Mouse (Mus musculus): ENCODE measurements around the gene Gm43518. TPM values are rescaled to one million over a fixed set of nuclear protein-coding genes. Genes with fewer than 3 reads are reported as not detected.

The Gm43518 gene
- polyA plus RNA-seq, 1 experiment from 2014 or later, result 2.9 TPM

- Histone ChIP-seq H3K9me3 (replicated peaks) (no peaks in the 10 kb centered on the region), H3K4me3 (replicated peaks) (no peak overlapping the region), H3K27me3 (no peaks in the 10 kb centered on the region), H3K4me1 (peaks cover 22% of the 10 kb centered on the region), H3K27ac (no peak overlapping the region), H3K4me2 (no peak overlapping the region), H3K9ac (no peak overlapping the region), H3K36me3 (peaks cover 11% of the 10 kb centered on the region)
- WGBS, result 74% methylated on average over 11 of the region's 11 CpGs
- no peak for ATAC-seq (replicated peaks; ENCODE audit: low FRiP score)
Observed at GRCm38 (mm10) chr5:123904059-123904672, 23.1 kb upstream of the Gm43518 start.

DNA sequence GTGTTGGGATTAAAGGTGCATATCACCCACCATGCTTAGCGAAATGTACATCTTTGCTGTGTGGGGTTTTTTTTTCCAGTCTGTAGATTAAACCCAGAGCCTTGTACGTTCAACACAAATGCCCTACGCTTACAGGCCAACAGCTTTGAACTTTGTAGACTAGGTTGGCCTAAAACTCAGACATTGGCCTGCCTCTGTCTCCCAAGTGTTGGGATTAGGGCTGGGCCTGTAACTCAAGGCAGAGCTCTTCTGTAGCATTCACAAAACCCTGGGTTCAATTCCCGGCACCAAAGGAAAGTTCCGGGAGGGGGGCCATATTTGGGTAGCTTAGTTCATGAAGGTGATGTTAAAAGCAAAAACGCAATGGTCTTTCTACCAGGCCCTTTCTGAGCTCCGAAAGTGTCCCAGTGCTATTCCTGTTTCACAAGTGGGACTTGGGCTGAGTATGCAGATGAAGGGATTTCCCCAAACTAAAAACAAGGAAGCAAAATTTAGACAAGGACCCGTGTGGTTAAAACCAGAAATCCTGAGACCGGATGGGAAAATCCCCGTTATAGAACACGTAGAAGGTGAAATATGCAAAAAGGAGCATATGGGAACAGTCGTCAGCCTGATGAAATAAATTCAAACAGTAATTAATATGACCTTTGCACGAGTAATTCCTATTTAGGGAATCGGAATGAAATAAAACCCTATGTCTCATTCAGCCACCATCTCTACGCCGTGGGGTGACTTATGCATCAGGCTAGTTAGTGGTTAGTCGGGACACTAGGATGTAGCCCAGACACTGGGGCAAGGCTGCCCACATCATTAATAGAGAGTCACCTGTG, 20.9 kb upstream of the Gm43518 start:
- ATAC-seq (replicated peaks; ENCODE audit: low FRiP score), result no peak
- no peak overlapping the region for H3K9ac ChIP-seq
- peaks cover 33% of the 10 kb centered on the region for H3K36me3 ChIP-seq
- H3K4me1 ChIP-seq, result peaks cover 24% of the 10 kb centered on the region
- WGBS, result 68% methylated on average over 17 of the region's 17 CpGs
- H3K9me3 ChIP-seq (replicated peaks), result no peaks in the 10 kb centered on the region
- peak overlapping the region; percentile 86 for H3K4me2 ChIP-seq
- H3K27me3 ChIP-seq, result no peaks in the 10 kb centered on the region
- peak overlapping the region; percentile 92 for H3K4me3 ChIP-seq (replicated peaks)
- H3K27ac ChIP-seq, result no peak overlapping the region

GRCm38 (mm10) chr5:123906976-123907630, 20.1 kb upstream of the Gm43518 start, which contains the start of gene Denr:
TSS of gene Denr (plus strand) at chr5:123907175.
- WGBS, result under 1% methylated on average over 55 of the region's 61 CpGs
- H3K4me2 ChIP-seq, result peak within 1 kb of the TSS; percentile 86
- ATAC-seq (replicated peaks; ENCODE audit: low FRiP score), result peak; percentile 95
- no peaks in the 10 kb centered on the region for H3K27me3 ChIP-seq
- H3K9ac ChIP-seq, result peak within 1 kb of the TSS; percentile 99
- H3K27ac ChIP-seq, result peak within 1 kb of the TSS; percentile 89
- H3K36me3 ChIP-seq, result peaks cover 41% of the 10 kb centered on the region
- peaks cover 24% of the 10 kb centered on the region for H3K4me1 ChIP-seq
- no peaks in the 10 kb centered on the region for H3K9me3 ChIP-seq (replicated peaks)
- peak within 1 kb of the TSS; percentile 92 for H3K4me3 ChIP-seq (replicated peaks)

DNA sequence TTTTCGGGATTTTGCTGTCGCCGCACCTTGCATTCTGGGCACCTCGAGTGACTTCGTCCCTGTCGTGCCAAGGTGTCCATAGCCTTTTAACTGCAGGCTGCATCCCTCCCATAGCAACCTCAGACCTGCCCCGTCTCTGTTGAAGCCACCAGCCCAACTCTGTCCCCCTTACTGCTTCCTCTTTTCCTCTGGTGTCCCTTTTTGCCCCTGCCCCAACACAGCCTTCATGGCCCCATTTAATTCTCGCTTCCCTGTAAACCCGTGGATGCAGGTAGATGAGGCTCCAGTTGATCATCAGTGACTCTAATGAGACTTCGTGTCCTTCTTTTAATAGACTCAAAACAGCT, 19.6 kb upstream of the Gm43518 start:
- WGBS, result 2% methylated on average over 10 of the region's 10 CpGs
- no peaks in the 10 kb centered on the region for H3K9me3 ChIP-seq (replicated peaks)
- no peak; the same call in 1 of the 2 replicates for ATAC-seq (replicated peaks; ENCODE audit: low FRiP score)

DNA sequence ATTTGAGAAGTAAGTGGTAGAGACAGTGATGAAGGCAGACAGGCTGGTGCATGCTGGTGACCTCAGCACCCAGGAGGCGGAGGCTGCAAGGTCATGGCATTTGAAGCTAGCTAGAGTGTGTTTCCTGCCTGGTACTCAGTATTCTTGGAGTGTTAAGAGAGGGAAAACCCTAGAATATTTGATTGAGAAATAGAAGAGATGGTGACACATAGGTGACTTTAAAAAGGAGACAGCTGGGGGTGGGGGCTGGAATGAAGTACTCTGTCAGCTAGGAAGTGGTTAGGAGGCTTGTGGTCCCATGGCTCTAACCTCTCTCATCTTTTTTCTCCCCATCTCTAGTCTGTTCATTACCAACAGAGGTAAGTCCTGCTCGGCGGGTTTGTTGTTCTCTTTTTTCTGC, 12.4 kb upstream of the Gm43518 start:
- ATAC-seq (replicated peaks; ENCODE audit: low FRiP score), result no peak
- peaks cover 90% of the 10 kb centered on the region for H3K36me3 ChIP-seq
- H3K9me3 ChIP-seq (replicated peaks), result no peaks in the 10 kb centered on the region
- no peak overlapping the region for H3K9ac ChIP-seq
- WGBS, result 83% methylated on average over 3 of the region's 3 CpGs
- no peak overlapping the region for H3K4me3 ChIP-seq (replicated peaks)
- H3K4me2 ChIP-seq, result no peak overlapping the region
- no peaks in the 10 kb centered on the region for H3K27me3 ChIP-seq
- H3K27ac ChIP-seq, result no peak overlapping the region
- no peaks in the 10 kb centered on the region for H3K4me1 ChIP-seq

More for the DNA sequence above, 19.6 kb upstream of the Gm43518 start:
- Histone ChIP-seq H3K27ac (peak overlapping the region; percentile 89), H3K4me1 (peaks cover 24% of the 10 kb centered on the region), H3K27me3 (no peaks in the 10 kb centered on the region), H3K4me3 (replicated peaks) (peak overlapping the region; percentile 92), H3K36me3 (peaks cover 45% of the 10 kb centered on the region), H3K9ac (peak overlapping the region; percentile 99), H3K4me2 (peak overlapping the region; percentile 86)

DNA sequence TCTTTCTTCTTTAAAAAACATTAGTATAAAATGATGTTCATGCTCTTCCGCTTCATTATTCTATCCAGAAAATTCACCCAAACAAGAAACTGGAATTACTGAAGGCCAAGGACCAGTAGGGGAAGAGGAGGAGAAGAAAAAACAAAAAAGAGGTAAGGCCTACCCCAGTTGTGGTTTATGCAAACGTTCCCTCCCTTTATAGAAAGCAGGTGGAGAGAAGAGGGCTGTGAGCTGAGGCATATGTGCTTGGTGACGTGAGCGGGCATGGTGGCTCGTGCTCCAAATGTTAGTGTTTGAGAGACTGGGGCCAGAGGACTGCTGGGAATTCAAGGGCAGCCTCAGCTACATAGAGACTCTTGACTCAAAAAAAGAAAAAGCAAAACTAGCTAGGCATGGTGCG, 5.1 kb upstream of the Gm43518 start:
- 94% methylated on average over 6 of the region's 6 CpGs for WGBS
- Histone ChIP-seq H3K4me3 (replicated peaks) (no peak overlapping the region), H3K36me3 (peaks cover 93% of the 10 kb centered on the region), H3K4me1 (no peaks in the 10 kb centered on the region), H3K9me3 (replicated peaks) (no peaks in the 10 kb centered on the region), H3K4me2 (no peak overlapping the region), H3K9ac (no peak overlapping the region), H3K27ac (no peak overlapping the region), H3K27me3 (no peaks in the 10 kb centered on the region)
- ATAC-seq (replicated peaks; ENCODE audit: low FRiP score), result no peak

- peak; percentile 97 for ATAC-seq (replicated peaks; ENCODE audit: low FRiP score)
- Histone ChIP-seq H3K9me3 (replicated peaks) (no peaks in the 10 kb centered on the region), H3K4me1 (peaks cover 12% of the 10 kb centered on the region), H3K9ac (peak within 1 kb of the TSS; percentile 95), H3K4me3 (replicated peaks) (peak within 1 kb of the TSS; percentile 75), H3K4me2 (peak within 1 kb of the TSS; percentile 77), H3K27me3 (no peaks in the 10 kb centered on the region), H3K27ac (peak within 1 kb of the TSS; percentile 93), H3K36me3 (peaks cover 43% of the 10 kb centered on the region)
- WGBS, result 0% methylated on average over 56 of the region's 56 CpGs
Observed at GRCm38 (mm10) chr5:123930508-123930989, 3.3 kb downstream of the Gm43518 start, which contains the start of gene Ccdc62. TSS of gene Ccdc62 (plus strand) at chr5:123930679.

DNA sequence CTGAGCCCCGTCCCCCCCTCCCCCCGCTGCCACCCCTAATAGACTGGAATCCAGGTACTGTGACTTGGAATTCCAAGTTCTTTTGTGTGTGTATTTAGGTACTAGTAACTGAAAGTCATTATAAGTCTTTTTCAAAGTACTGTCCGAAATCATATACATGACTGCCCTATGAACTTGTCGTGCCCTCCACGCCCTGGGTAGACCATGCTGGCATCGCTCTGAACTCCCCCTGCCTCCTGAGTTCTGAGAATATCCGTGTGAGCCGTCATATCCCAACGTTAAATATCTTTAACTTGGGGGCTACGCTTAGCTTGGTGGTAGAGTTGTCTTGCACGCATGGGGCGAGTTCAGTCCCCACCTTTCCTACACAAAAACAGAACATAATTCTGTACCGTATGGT, 3.9 kb downstream of the Gm43518 start:
- WGBS, result 46% methylated on average over 13 of the region's 13 CpGs
- Histone ChIP-seq H3K4me1 (peaks cover 12% of the 10 kb centered on the region), H3K4me3 (replicated peaks) (peak overlapping the region; percentile 75), H3K27me3 (no peaks in the 10 kb centered on the region), H3K27ac (peak overlapping the region; percentile 93), H3K9ac (peak overlapping the region; percentile 95), H3K36me3 (peaks cover 37% of the 10 kb centered on the region), H3K9me3 (replicated peaks) (no peaks in the 10 kb centered on the region), H3K4me2 (peak overlapping the region; percentile 77)
- peak; percentile 1; the same call in 1 of the 2 replicates for ATAC-seq (replicated peaks; ENCODE audit: low FRiP score)

DNA sequence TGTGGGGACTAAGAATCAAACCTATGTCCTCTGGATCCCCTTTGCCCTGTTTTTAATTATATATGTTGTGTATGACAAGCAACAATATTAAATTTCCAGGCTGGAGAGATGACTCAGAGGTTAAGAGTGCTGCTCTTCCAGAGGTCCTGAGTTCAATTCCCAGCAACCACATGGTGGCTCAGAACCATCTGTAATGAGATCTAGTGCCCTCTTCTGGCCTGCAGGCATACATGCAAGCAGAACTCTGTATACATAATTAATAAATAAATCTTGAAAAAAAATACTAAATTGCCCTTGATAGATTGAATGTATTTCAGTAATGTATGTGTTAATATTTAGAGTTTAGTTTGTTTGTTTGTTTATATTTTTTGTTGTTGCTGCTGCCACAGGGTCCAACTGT, 5.7 kb downstream of the Gm43518 start:
- Histone ChIP-seq H3K36me3 (peaks cover 19% of the 10 kb centered on the region), H3K4me2 (no peak overlapping the region), H3K27me3 (no peaks in the 10 kb centered on the region), H3K27ac (no peak overlapping the region), H3K9ac (no peak overlapping the region), H3K4me3 (replicated peaks) (no peak overlapping the region), H3K4me1 (peaks cover 12% of the 10 kb centered on the region), H3K9me3 (replicated peaks) (no peaks in the 10 kb centered on the region)
- no peak for ATAC-seq (replicated peaks; ENCODE audit: low FRiP score)

- H3K9me3 ChIP-seq (replicated peaks), result no peaks in the 10 kb centered on the region
- H3K27me3 ChIP-seq, result no peaks in the 10 kb centered on the region
- H3K4me1 ChIP-seq, result peaks cover 12% of the 10 kb centered on the region
- no peak overlapping the region for H3K4me2 ChIP-seq
- no peak overlapping the region for H3K4me3 ChIP-seq (replicated peaks)
- ATAC-seq (replicated peaks; ENCODE audit: low FRiP score), result no peak
- no peak overlapping the region for H3K9ac ChIP-seq
- H3K36me3 ChIP-seq, result peaks cover 13% of the 10 kb centered on the region
- WGBS, result 88% methylated on average over 12 of the region's 12 CpGs
- no peak overlapping the region for H3K27ac ChIP-seq
Observed at GRCm38 (mm10) chr5:123933556-123933955, 6.3 kb downstream of the Gm43518 start.

DNA sequence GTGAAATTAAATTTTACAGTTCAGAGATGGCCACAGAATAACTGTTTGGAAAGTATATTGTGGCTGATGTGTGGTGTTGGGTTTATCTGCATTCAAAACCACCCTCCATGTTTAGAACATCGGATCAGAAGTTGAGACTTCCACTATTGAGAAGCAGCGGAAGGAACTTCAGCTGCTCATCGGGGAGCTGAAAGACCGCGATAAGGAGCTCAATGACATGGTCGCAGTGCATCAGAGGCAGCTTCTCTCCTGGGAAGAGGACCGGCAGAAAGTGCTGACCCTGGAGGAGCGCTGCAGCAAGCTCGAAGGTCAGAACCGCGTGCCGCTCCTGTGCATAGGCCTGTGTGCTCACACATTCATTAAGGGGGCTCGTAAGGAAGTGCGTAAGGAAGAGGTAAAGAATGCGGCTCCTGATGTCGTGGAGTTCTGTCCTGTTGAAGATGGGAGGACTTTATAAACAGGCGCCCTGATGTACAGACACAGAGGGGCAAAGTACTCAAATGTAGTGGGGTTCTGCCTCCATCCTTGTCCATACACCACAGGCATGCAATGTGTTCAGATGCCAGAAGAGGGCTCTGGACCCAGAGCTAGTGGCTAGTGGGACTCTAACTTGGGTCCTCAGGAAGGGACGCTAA, 6.9 kb downstream of the Gm43518 start:
- H3K27me3 ChIP-seq, result no peaks in the 10 kb centered on the region

More for the DNA sequence above, 6.9 kb downstream of the Gm43518 start:
- no peak overlapping the region for H3K4me2 ChIP-seq
- H3K4me1 ChIP-seq, result peaks cover 12% of the 10 kb centered on the region
- H3K9me3 ChIP-seq (replicated peaks), result no peaks in the 10 kb centered on the region
- peaks cover 8% of the 10 kb centered on the region; the same call in 1 of the 2 replicates for H3K36me3 ChIP-seq
- no peak overlapping the region for H3K4me3 ChIP-seq (replicated peaks)
- WGBS, result 33% methylated on average over 18 of the region's 18 CpGs
- no peak overlapping the region for H3K27ac ChIP-seq
- ATAC-seq (replicated peaks; ENCODE audit: low FRiP score), result no peak
- H3K9ac ChIP-seq, result no peak overlapping the region

Measured in kidney, embryonic 15.5 days (tissue).